Mouse (Mus musculus) G1E (cell line): ENCODE measurements at regions not wholly inside any gene's neighbourhood (a gene's known extent, or its start where the extent isn't known, plus 50 kb on each side); places are given as distances from the start of the nearest gene placed in this dataset.

Experiments
- CTCF ChIP-seq: IDR thresholded peaks from 2 replicates; pipeline ENCODE4 v1.5.1; 2012; ENCODE audit warnings: low read depth, low read length, inconsistent platforms, mixed read lengths
- GATA1 ChIP-seq: IDR thresholded peaks from 2 replicates; pipeline ENCODE4 v1.6.1; 2012; ENCODE audit warnings: borderline replicate concordance, low read length, inconsistent platforms, mixed read lengths
- GATA2 ChIP-seq: IDR thresholded peaks from 2 replicates; pipeline ENCODE4 v1.6.1; 2012; ENCODE audit warnings: low read depth, low read length, inconsistent platforms, borderline replicate concordance

GRCm38 (mm10) chr14:25005241-25005946 lies 453.6 kb upstream of the Zmiz1 start:
- TF ChIP-seq CTCF (no peak), GATA1 (no peak), GATA2 (no peak)
